Mouse (Mus musculus): ENCODE data around the gene AI854703.

GRCm38 (mm10) chr6:48626464-48626863, at the start of gene AI854703:
- TF ChIP-seq CTCF (IDR thresholded peaks at IDR 0.05; ENCODE audit: low read depth, low read length) (no peak), POLR2A (IDR thresholded peaks at IDR 0.05; ENCODE audit: borderline replicate concordance, low read depth, low read length) (no peak)

All from bone marrow macrophage, adult 2 months (primary cell).